Mouse (Mus musculus): ENCODE results near the gene Skap1.
"Not testable (repeated sequence)": the region's sequence is repeated elsewhere in the genome, so short reads cannot be mapped to it uniquely, and the experiment has no call there.

Skap1 gene

DNA sequence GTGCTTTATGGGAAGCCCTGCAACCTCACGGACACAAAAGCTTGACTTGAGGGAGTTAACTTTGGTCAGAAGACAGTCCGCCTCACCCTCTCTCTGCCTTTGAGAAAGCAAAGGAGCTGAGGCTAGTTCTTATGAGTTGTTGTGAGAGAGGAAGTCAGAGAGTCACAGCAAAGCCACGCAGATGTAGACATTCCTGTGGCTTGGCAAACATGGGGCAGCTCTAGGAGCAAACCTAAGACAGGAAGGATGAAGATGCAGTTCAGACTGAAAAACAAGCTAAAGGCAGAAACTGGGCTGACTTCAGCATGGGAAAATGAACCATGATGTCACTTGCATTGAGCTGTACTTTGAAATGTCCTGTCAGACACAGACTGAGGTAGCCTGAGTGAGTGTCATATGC lies 283.2 kb downstream of the Skap1 start:
- no peak for DNase-seq (ENCODE audit: low read depth)

DNA sequence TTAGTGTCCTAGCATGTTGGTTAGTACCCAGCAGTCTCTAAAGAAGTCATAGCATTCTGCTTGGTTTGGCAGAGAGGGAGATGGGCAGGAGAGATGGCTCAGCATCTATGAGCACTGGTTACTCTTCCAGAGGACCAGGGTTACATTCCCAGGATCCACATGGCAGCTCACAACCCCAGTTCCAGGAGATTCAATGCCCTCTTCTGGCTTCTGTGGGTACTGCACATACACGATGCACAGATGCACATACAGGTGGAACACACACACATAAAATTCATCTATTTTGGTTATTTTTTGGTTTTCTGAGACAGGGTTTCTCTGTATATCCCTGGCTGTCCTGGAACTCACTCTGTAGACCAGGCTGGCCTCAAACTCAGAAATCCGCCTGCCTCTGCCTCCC lies 290.9 kb downstream of the Skap1 start:
- peak; percentile 44 for DNase-seq (ENCODE audit: low read depth)

DNA sequence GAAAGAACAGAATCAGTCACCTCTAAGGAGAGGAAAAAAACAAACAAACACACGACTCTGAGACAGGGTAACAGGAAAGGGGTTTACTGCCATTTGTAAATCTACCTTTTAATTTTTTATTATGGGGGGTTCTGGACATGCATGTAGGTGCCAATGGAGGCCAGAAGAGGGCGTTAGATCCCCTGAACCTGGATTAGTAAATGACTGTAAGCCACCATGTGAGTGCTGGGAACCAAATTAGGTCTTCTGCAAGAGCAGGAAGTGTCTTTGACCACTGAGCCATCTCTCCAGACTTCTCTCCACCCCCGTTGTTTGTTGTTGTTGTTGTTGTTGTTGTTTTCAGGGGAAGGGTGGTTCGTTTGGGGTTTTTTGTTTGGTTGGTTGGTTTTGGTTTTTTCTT lies 293.0 kb downstream of the Skap1 start:
- no peak for DNase-seq (ENCODE audit: low read depth)

- DNase-seq (ENCODE audit: low read depth): no peak
Observed at GRCm38 (mm10) chr11:96758402-96758801, 294.0 kb downstream of the Skap1 start.

GRCm38 (mm10) chr11:96760042-96760441 lies 295.6 kb downstream of the Skap1 start:
- DNase-seq (ENCODE audit: low read depth): peak; percentile 83

GRCm38 (mm10) chr11:96761984-96762383 lies 297.6 kb downstream of the Skap1 start:
- DNase-seq (ENCODE audit: low read depth): no peak

GRCm38 (mm10) chr11:96762742-96763470 lies 298.5 kb downstream of the Skap1 start:
- DNase-seq (ENCODE audit: low read depth): no peak

- DNase-seq (ENCODE audit: low read depth): no peak
Observed at GRCm38 (mm10) chr11:96764511-96765350, 300.3 kb downstream of the Skap1 start.

DNA sequence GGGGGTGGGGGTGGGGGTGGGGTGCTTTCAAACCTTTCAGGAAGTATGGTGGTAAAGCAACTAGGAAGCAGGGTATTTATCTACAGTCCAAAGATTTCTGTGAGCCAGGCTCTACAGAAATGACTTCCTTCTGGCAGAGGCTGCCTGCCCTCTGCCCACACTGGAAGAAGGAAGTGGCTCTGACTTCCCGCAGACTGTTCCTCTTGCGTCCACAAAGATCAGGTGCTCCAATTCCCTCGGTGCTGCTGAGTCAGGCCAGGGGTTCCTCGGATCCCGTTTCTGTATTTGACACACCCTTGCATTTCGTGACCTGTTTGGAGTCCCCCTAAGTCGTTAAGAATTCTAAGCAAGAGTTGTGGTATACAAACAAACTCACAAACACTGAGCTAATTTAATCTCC lies 301.3 kb downstream of the Skap1 start:
- no peak for DNase-seq (ENCODE audit: low read depth)

GRCm38 (mm10) chr11:96766555-96766954 lies 302.2 kb downstream of the Skap1 start:
- no peak for DNase-seq (ENCODE audit: low read depth)

GRCm38 (mm10) chr11:96767096-96767495 lies 302.7 kb downstream of the Skap1 start:
- DNase-seq (ENCODE audit: low read depth): no peak

- no peak for DNase-seq (ENCODE audit: low read depth)
Observed at GRCm38 (mm10) chr11:96768240-96768639, 303.8 kb downstream of the Skap1 start.

DNA sequence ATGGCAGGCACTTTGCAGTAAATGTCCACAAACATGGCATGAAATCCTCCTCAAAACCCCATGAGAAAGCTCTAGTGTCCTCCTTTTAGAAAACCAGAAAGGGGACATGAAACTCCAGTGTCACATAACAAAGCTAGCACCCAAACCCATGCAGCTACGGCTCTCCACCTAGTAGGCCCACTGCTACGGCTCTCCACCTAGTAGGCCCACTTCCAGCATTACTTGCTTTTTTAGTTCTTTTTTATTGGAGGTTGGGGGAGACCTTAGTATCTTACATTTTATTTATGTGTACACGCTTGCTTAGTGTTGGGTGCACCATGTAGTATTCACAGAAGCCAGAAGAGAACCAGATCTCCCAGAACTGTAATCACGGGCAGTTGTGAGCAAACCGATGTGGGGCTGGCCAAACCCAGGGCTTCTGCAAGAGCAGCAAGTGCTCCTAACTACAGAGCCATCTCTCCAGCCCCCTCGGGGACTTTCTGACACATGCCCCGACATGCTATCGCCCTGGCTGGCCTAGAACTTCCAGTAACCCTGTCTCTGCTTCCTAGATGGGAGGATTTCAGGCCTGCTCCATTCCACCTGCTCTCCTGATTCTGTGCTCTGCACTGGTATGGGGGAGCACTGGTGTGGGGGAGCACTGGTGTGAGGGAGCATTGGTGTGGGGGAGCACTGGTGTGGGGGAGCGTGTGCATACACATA lies 307.0 kb downstream of the Skap1 start:
- DNase-seq (ENCODE audit: low read depth): no peak

- DNase-seq (ENCODE audit: low read depth): no peak
Observed at GRCm38 (mm10) chr11:96772413-96772812, 308.0 kb downstream of the Skap1 start.

DNA sequence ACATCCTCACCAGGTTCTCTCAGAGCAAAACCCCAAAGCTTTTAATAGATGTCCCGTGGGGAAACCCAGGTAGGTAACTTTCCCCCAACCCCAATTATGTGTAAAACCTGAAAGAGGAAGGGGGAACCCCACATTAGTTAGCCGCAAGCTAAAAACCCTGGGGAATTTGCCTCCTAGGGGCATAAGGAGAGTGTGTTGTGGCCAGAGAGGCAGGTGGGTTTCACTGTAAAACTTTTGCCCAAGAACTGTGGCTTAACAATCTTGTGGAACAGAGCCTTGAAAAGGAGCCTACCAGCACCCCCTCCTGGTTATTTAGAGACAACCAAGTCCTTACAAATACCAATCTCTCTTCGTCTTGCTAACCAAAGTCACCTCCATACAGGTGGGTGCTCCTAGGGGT lies 310.1 kb downstream of the Skap1 start:
- no peak for DNase-seq (ENCODE audit: low read depth)

- DNase-seq (ENCODE audit: low read depth): no peak
Observed at GRCm38 (mm10) chr11:96775063-96775462, 310.7 kb downstream of the Skap1 start.

- DNase-seq (ENCODE audit: low read depth): no peak
Observed at GRCm38 (mm10) chr11:96775665-96776064, 311.3 kb downstream of the Skap1 start.

- DNase-seq (ENCODE audit: low read depth): no peak
Observed at GRCm38 (mm10) chr11:96776068-96776467, 311.7 kb downstream of the Skap1 start.

DNA sequence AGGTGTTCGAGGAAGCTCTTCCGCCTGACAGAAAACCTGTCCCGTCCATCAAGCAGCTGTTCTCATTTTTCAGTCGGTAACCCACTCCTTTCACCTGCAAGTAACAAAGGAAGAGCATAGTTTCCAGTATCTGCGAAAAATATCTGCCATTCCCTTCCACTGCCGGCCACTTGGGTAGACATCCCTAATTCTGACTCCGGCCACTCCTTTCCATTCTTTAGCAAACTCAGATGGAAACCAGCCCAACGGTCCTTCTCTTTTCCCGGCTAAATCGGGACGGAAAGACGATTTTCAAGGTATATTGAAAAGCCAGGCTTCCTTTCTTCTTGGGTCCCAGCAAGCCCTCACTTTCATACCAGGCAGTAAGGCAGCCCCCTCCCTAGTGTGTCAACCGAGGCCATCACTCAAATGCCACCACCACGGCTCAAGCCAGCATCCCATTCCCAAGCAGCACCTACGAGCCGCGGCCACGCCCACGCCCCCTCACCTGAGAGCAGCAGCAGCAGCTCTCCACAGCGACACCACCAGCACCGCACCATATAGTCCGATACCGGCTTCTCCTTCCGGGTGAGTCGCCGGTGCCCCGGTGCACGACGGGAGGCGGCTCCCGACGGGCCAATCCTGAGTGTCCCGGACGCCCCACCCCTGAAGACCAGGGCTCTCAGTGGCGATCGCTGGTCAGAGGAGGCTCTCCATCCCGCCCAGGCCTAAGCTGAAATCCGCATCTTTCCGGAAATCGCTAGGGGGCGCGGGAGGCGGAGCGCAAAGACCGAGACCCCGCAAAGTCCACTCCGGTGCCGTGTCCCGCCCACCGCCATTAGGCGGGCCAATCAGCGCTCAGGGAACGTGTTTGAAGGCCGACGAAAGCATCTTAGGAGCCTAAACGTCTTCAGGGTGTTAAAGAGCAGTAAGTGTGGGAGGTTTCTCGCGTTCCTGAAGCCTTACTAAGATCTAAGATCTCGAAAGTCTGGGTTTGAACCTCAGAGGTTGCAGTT lies 312.9 kb downstream of the Skap1 start, which contains the start of gene Snx11:
TSS of gene Snx11 (minus strand) at position 592 of the 995 bp plus-strand sequence.
- DNase-seq (ENCODE audit: low read depth): peak; percentile 96

GRCm38 (mm10) chr11:96778061-96778627 lies 313.8 kb downstream of the Skap1 start:
- DNase-seq (ENCODE audit: low read depth): not testable (repeated sequence)

DNA sequence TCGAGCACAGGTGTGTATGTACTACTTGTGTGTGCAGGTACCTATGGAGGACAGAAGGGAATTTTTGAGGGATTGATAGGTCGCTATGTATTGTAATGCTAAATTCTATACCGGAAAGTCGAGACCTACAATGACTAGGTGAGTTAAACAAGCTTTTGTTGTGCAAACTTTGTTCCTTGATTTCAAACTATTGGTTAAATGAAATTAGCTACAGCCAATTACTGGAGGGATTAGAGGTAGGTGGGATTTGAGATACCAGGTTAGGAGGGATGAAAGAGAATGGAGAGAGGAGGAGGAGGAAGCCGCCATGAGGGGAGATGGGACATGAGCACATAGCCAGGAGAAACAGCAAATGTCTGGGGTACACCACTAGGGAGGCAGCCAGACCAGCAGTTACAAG lies 315.9 kb downstream of the Skap1 start:
- DNase-seq (ENCODE audit: low read depth): no peak
